Mouse (Mus musculus) embryonic fibroblast, embryonic 13.5 days (primary cell): ENCODE results near the gene Tjp3.

Experiments used
- CTCF ChIP-seq: IDR thresholded peaks from 2 replicates; pipeline ENCODE4 v1.5.1; 2011; ENCODE audit warnings: mild to moderate bottlenecking, control low read depth, low read length, moderate library complexity, borderline replicate concordance; ENCODE audit not compliant: insufficient read depth
- POLR2A ChIP-seq: IDR thresholded peaks from 2 replicates; pipeline ENCODE4 v1.6.1; 2011; ENCODE audit warnings: low read depth, mild to moderate bottlenecking, control low read depth, low read length, moderate library complexity

GRCm38 (mm10) chr10:81236471-81237268 lies 54.7 kb downstream of the Tjp3 start:
- no peak for TF ChIP-seq CTCF
- TF ChIP-seq POLR2A: no peak
